Mouse (Mus musculus): Measurements from ENCODE around the gene Arhgef7.

DNA sequence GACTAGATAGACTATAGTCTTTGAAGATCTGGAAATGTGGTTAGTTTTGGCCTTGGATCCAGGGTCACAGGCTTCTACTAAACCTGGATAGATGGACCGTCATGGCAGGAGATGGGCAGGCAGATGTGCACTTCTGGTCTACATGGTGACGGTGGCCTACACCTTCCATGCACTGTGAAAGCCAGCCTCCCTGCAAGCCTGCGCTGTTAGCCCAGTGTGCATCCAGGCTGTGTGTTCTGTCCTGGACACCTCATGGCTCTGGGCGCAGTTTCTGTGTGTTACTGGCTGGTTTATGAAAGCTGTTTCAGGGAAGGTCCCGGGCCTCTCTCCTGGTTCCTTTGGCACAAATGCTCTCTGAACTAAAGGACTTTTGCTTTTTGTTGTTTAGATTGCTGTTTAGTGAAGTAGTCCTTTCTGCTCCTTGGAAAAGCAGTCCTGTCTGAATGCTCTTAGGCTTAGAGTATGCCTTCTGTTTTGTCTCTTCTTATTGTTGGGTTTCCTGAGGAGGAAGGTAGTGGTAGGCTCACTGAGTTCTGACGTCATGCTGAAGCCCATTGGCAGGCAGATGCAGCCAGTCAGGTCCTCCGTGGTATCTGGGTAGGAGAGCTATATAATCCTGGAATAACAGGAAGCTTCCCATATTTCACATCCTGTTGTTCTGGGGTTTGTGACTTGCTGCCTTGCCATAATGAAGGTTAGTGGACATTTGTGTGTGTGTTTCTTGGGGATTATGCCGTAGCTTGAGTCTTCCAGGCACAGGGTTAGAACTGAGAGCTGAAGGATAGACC lies 51.3 kb downstream of the Arhgef7 start:
- TF ChIP-seq CTCF (IDR thresholded peaks at IDR 0.05; ENCODE audit: low read depth) (no peak), EP300 (optimal IDR thresholded peaks at IDR 0.05) (no peak)

Measured in stomach, postnatal 0 days (tissue).